Mouse (Mus musculus) neural tube, embryonic 14.5 days (tissue): ENCODE measurements around the gene Pms2. TPM values are rescaled to one million over a fixed set of nuclear protein-coding genes. Genes with fewer than 3 reads are reported as not detected.

ENCODE experiments used
- ATAC-seq: fragments of 200-750 bp; cut with Nextera tagmentation; 2 replicates; pipeline ENCODE4 v1.8.0; 2017; ENCODE audit warnings: low read depth, mild to moderate bottlenecking, moderate TSS enrichment, moderate library complexity
- H3K27ac ChIP-seq: fragments of 300-500 bp; sonication (generic); 2 replicates; pipeline ENCODE4 v1.5.1; 2014; ENCODE audit warnings: low read depth, mild to moderate bottlenecking, control low read depth, low read length, moderate library complexity, mixed read lengths
- H3K27me3 ChIP-seq: fragments of 300-500 bp; sonication (generic); 2 replicates; pipeline ENCODE4 v1.6.1; 2014; ENCODE audit warnings: low read length; ENCODE audit not compliant: control insufficient read depth, insufficient read depth
- H3K36me3 ChIP-seq: fragments of 300-500 bp; sonication (generic); 2 replicates; pipeline ENCODE4 v1.6.1; 2014; ENCODE audit warnings: low read length, mixed read lengths; ENCODE audit not compliant: control insufficient read depth, insufficient read depth
- H3K4me1 ChIP-seq: fragments of 300-500 bp; sonication (generic); 2 replicates; pipeline ENCODE4 v1.6.1; 2014; ENCODE audit warnings: low read length; ENCODE audit not compliant: control insufficient read depth, insufficient read depth
- H3K4me2 ChIP-seq: fragments of 300-500 bp; sonication (generic); 2 replicates; pipeline ENCODE4 v1.6.1; 2014; ENCODE audit warnings: mild to moderate bottlenecking, low read depth, low read length, control low read depth
- H3K4me3 ChIP-seq: fragments of 300-500 bp; sonication (generic); 2 replicates; pipeline ENCODE4 v1.5.1; 2014; ENCODE audit warnings: low read depth, low read length, control low read depth, mixed read lengths
- H3K9ac ChIP-seq: fragments of 300-500 bp; sonication (generic); replicated peaks from 2 replicates; pipeline ENCODE4 v1.6.1; 2014; ENCODE audit warnings: low read depth, mild to moderate bottlenecking, control low read depth, low read length, mixed read lengths
- H3K9me3 ChIP-seq: fragments of 300-500 bp; sonication (generic); 2 replicates; pipeline ENCODE4 v1.6.1; 2016; ENCODE audit warnings: low read length; ENCODE audit not compliant: control insufficient read depth
- WGBS: fragments of 180-500 bp; shearing (Covaris S2); extraction: QIAGEN DNeasy Blood & Tissue Kit; methylation state at CpG from one replicate; pipeline ENCODE4 v1.1.7; 2014; 5-methylcytosine and 5-hydroxymethylcytosine counted together
- polyA plus RNA-seq: library from polyadenylated mRNA; unstranded; fragments of >200 nt; fragmentation: Nextera tagmentation; extraction: Ambion mirVana; gene quantifications from 2 replicates; pipeline ENCODE4 v1.2.1, GENCODE M21; 2014

Gene Pms2
- polyA plus RNA-seq, 1 experiment from 2014 or later = 34.1 TPM

DNA sequence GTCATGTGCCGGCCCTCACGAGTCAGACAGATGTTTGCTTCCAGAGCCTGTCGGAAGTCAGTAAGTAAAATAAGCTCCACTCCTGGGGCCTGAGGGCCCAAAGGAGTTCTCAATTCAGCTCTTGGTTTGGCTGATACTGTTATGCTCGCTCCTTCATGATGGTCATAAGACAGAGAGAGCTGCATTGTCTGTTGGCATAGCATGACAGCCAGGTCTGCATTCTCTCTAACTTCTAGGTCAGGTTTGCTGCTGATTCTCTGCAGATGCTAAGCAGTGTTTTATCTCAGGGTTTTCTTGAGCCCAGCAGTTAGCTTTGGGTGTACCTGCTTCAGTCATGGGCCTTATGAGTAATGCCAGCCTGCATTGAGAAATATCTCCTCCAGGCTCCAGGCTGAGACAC is 19.5 kb downstream of the Pms2 start:
- Histone ChIP-seq H3K9me3 (no peaks in the 10 kb centered on the region), H3K4me1 (no peaks in the 10 kb centered on the region), H3K9ac (no peak overlapping the region), H3K27ac (no peak overlapping the region), H3K4me2 (no peak overlapping the region), H3K27me3 (no peaks in the 10 kb centered on the region), H3K36me3 (peaks cover 45% of the 10 kb centered on the region), H3K4me3 (no peak overlapping the region)
- WGBS = 97% methylated on average over 4 of the region's 4 CpGs
- ATAC-seq = no peak

DNA sequence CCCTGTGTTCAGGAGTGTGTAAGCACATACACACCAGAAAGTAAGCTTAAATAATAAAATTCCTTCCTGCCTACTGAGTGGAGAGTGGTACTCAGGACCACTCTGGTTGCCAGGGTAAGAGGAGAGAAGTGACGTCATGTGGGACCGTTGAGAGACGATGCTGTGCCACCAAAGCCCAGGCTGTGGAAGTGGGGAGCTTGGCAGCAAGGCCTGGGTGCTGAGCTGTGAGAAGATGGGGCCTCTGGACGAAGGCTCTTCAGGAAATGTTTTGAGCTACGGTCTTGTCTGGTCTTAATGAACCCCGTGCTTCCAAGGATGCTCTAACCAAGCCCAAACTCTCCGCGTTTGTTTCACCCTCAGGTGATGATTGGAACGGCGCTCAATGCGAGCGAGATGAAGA is 20.9 kb downstream of the Pms2 start:
- Histone ChIP-seq H3K9ac (no peak overlapping the region), H3K27ac (no peak overlapping the region), H3K36me3 (peaks cover 31% of the 10 kb centered on the region), H3K9me3 (no peaks in the 10 kb centered on the region), H3K4me3 (no peak overlapping the region), H3K4me1 (no peaks in the 10 kb centered on the region), H3K27me3 (no peaks in the 10 kb centered on the region), H3K4me2 (no peak overlapping the region)
- no peak for ATAC-seq
- WGBS = 94% methylated on average over 12 of the region's 12 CpGs

DNA sequence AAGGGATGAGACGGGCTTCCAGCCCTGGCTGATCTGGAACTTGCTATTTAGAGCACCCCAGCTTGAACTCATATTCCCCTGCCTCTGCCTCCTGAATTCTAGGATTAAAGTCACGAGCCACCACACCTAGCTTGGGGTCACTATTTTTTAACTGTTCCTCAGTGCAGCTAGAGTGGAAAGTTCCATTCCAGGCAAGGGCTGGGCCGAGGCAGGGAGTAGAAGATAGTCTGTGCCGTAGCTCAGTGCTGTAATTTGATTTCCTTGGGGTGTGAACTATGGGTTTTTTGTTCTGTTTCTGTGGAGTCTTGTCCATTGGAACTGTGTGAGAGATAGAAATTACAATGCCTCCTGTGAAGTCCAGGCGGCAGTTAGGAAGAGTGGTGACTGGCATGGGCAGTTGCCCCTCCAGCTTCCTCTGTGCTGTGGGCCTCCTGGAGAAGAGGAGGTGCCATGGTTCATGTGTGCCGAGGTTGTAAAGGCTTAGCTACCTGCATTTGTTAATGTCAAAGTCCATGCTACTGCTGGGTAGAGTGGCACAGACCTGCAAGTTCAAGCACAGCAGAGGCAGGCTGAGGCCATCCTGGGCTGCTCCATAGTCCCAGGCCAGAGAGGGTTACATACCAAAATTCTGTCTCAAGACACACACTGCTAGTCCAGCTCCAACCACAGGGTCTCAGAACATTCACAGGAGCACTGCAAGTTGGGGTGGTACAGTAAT is 22.3 kb downstream of the Pms2 start:
- no peak overlapping the region for H3K27ac ChIP-seq

DNA sequence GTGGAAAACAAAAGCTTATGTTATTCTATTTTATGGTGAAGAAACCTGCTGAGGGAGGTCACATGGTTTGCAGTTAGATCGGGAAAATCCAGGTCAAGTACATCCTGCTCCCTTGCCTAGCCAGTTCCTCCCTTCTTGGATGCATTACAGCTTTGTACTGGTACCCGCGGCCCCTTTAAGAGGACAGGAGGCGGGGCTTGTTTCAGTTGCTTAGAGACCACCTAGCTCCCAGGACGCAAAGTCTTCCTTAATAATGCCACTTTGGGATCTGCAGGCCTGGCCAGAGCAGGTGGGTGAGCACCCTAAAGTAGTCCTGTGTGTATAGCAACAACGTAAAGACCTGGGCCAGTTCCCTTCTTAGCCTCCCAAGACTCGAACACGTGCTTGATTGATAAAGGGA is 23.1 kb downstream of the Pms2 start, which contains the start of gene Rsph10b:
TSS of gene Rsph10b (plus strand) at position 205 of the 400 bp plus-strand sequence.
- ATAC-seq = no peak
- no peak within 1 kb of the TSS for H3K27ac ChIP-seq
- H3K4me1 ChIP-seq = no peaks in the 10 kb centered on the region
- no peak within 1 kb of the TSS for H3K9ac ChIP-seq
- no peak within 1 kb of the TSS for H3K4me2 ChIP-seq
- H3K4me3 ChIP-seq = no peak within 1 kb of the TSS
- H3K36me3 ChIP-seq = peaks cover 29% of the 10 kb centered on the region
- WGBS = 8% methylated on average over 8 of the region's 8 CpGs
- no peaks in the 10 kb centered on the region for H3K27me3 ChIP-seq
- no peaks in the 10 kb centered on the region for H3K9me3 ChIP-seq

More for the DNA sequence above, 22.3 kb downstream of the Pms2 start:
- Histone ChIP-seq H3K4me1 (no peaks in the 10 kb centered on the region), H3K36me3 (peaks cover 29% of the 10 kb centered on the region), H3K9me3 (no peaks in the 10 kb centered on the region), H3K4me3 (no peak overlapping the region), H3K4me2 (no peak overlapping the region), H3K27me3 (no peaks in the 10 kb centered on the region), H3K9ac (no peak overlapping the region)
- no peak for ATAC-seq
- 87% methylated on average over 6 of the region's 6 CpGs for WGBS

DNA sequence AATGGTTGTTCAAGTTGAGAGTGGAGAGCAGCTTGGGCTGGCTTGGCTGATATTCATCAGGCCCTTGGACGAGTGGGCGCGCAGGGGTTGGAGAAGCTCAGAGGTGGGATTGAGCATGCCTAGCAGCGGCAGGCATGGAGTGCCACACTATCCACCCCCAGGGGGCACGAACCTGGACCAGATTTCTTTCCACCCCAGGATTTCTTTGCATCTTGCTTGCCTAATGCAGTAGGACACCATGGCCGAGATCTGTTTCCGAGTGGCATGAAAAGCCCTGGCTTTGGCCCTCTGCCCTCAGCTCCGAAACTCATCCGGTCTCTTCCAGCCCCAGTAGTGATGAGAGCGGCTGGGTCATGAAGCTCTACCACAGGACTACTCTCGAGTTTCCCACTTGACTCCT is 23.6 kb downstream of the Pms2 start:
- no peak for ATAC-seq
- Histone ChIP-seq H3K36me3 (peaks cover 24% of the 10 kb centered on the region), H3K27ac (no peak overlapping the region), H3K9me3 (no peaks in the 10 kb centered on the region), H3K4me3 (no peak overlapping the region), H3K27me3 (no peaks in the 10 kb centered on the region), H3K4me2 (no peak overlapping the region), H3K9ac (no peak overlapping the region), H3K4me1 (no peaks in the 10 kb centered on the region)
- 85% methylated on average over 11 of the region's 11 CpGs for WGBS

GRCm38 (mm10) chr5:143933875-143934274 is 24.1 kb downstream of the Pms2 start:
- 92% methylated on average over 1 of the region's 1 CpGs for WGBS
- no peak overlapping the region for H3K27ac ChIP-seq
- no peaks in the 10 kb centered on the region for H3K27me3 ChIP-seq
- no peak overlapping the region for H3K4me2 ChIP-seq
- peaks cover 20% of the 10 kb centered on the region for H3K36me3 ChIP-seq
- no peak overlapping the region for H3K9ac ChIP-seq
- no peak overlapping the region for H3K4me3 ChIP-seq
- ATAC-seq = no peak
- no peaks in the 10 kb centered on the region for H3K4me1 ChIP-seq
- no peaks in the 10 kb centered on the region for H3K9me3 ChIP-seq

GRCm38 (mm10) chr5:143936156-143936555 is 26.4 kb downstream of the Pms2 start:
- Histone ChIP-seq H3K9me3 (no peaks in the 10 kb centered on the region), H3K9ac (no peak overlapping the region), H3K4me3 (no peak overlapping the region), H3K4me2 (no peak overlapping the region), H3K27me3 (no peaks in the 10 kb centered on the region), H3K27ac (no peak overlapping the region), H3K36me3 (no peaks in the 10 kb centered on the region), H3K4me1 (no peaks in the 10 kb centered on the region)
- no peak for ATAC-seq
- 90% methylated on average over 9 of the region's 9 CpGs for WGBS

DNA sequence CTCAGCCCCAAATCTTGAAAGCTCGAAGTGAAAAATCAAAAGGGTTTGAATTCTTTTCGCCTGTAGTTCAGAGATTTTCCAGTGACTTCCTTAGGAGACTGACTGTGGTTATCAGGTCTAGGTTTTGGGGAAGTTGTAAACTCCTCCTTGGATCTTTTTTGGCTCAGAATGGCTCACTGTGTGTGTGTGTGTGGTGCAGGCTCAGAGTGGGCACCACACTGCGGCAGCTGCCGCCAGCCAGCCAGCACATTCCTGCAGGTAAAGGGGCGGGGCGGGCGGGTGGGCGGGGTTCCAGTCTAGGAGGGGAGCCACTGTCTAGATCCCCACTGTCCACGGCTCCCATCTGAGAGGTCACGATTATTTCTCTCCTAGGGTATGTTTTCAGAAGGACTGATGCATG is 31.8 kb downstream of the Pms2 start:
- H3K4me1 ChIP-seq = no peaks in the 10 kb centered on the region
- H3K27me3 ChIP-seq = no peaks in the 10 kb centered on the region
- 24% methylated on average over 10 of the region's 10 CpGs for WGBS
- no peak for ATAC-seq
- H3K27ac ChIP-seq = no peak overlapping the region
- no peak overlapping the region for H3K4me2 ChIP-seq
- H3K9me3 ChIP-seq = no peaks in the 10 kb centered on the region; the same call in 1 of the 2 replicates
- no peak overlapping the region for H3K9ac ChIP-seq
- H3K4me3 ChIP-seq = no peak overlapping the region
- no peaks in the 10 kb centered on the region for H3K36me3 ChIP-seq

DNA sequence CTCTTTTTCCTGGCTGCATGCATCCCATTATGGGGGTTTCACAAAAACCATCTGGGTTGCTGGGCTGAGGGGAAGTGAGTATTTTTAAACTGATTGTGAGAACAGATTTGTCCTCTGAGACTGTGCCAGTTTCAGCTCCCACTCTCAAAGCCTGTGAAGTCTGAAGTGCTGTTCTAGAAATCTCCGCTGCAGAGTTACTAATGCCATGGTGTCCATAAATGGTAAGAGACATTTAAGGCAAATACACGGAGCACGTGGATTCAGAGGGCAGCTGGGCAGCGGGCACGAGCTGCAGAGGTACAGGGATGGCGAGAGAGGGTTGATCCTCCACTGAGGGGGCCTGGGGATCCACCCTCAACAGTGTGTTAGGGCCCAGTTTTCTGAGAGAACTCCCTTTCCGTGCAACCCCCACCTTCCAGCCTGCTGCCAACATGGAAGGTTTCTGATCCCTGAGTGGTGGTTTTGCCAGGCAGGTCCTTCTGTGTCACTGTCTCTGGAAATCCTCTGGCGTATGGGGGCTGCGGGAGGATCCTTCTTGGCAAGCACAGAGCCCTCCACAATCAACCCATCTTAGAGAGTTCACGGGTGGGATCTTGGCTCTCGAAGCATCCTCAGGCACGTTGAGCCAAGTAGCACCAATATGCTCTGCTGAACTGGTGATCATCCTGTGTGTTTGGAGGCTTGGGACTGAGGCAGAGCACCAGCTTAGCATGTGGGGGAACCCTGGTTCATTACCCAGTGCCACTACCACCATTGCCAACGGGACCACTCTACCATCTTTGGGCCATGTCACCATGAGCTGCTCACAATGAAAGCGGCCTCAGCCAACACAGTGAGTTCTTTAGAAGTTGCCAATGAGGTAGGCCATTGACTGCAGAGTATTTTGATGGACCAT is 33.7 kb downstream of the Pms2 start:
- Histone ChIP-seq H3K27me3 (no peaks in the 10 kb centered on the region), H3K27ac (no peak overlapping the region), H3K4me1 (no peaks in the 10 kb centered on the region), H3K4me3 (no peak overlapping the region), H3K9me3 (no peaks in the 10 kb centered on the region; the same call in 1 of the 2 replicates), H3K9ac (no peak overlapping the region), H3K4me2 (no peak overlapping the region), H3K36me3 (no peaks in the 10 kb centered on the region)
- ATAC-seq = no peak
- 91% methylated on average over 14 of the region's 14 CpGs for WGBS
